Mouse (Mus musculus): ENCODE measurements around the gene Gtf2h4. TPM values are rescaled to one million over a fixed set of nuclear protein-coding genes. Genes with fewer than 3 reads are reported as not detected.

Gtf2h4 gene
- polyA plus RNA-seq, 1 experiment: 28.7 TPM

DNA sequence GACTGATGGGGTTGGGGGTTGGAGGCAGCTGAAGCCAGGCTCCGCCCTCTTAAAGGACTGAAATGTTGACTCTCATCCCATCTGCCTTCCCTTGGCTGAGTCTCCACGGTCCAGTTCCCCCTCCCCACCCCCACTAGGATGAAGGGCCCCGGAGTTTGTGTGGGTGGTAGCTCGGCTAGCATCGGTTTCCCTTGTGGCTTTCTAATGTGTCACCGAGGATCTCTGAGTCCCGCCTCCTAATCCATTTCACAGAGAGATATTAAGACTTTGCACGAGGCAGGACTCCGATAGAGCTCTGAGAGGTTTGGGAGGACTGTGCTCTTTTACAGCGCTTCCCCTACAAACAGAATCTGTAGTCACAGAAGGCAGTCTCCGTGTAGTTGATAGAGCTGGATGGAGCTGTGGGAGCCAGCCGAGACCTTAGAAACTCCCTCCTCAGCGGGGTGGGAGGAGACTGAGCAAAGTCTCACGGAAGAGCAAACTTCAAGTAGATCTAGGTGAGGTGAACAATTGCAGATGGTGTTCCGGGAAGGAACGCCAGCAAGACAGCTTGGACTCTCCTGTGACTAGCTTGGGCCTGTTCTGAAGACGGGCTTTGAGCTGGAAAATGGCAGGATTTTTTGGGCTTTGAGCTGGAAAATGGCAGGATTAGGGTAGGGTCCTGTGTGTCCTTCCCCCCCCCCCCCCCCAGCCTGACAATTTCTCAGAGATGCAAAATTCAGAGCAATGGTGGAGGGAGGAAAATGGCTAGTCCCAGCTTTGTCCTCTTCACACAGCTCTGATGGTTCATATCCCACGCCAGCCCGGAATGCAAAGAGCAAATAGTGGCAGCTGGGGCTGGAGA, 31.3 kb upstream of the Gtf2h4 start, which contains the start of gene Ddr1:
Gene Ddr1 (minus strand): TSS at position 1 of the 844 bp plus-strand sequence.
- Histone ChIP-seq H3K27ac (ENCODE audit: insufficient read depth, low read length) (peak within 1 kb of the TSS; percentile 80), H3K4me3 (ENCODE audit: insufficient read depth, low read length) (0 out of 2 replicates have a peak within 1 kb of the TSS, but pooled peaks have one; percentile 3), H3K4me1 (ENCODE audit: control insufficient read depth, insufficient read depth, low read length) (peaks cover 3% of the 10 kb centered on the region; the same call in 1 of the 2 replicates)
- TF ChIP-seq POLR2A (IDR thresholded peaks at IDR 0.05; ENCODE audit: low read depth, low read length) (peak; percentile 66; the same call in 1 of the 2 replicates), CTCF (IDR thresholded peaks at IDR 0.05; ENCODE audit: borderline replicate concordance, insufficient read depth, low read length) (no peak)

DNA sequence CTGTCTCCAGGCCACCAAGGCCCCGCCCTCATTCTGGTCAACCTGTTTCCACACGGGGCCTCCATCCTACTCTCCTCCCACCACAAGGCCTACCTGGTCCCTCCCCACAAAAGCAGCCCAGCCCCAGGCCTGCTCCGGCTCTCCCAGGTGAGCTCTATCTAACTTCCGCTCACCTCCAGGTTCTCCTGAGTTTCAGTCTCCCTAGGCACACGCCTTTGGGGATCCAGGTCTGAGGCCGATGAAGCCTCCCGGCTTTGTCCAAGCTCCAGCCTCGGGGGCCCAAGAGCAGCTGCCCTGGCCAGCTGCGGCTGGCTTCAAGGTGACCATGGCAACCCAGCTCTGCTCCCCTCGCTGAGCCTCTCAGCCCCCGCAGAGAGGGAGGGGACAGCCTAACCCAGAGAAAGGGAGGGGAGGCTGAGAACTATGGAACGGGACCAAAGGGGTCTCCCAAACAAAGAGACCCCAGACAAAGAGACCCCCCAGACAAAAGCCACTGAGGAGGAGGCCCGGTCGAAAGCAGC, 30.3 kb upstream of the Gtf2h4 start:
- H3K4me1 ChIP-seq (ENCODE audit: control insufficient read depth, insufficient read depth, low read length): peaks cover 3% of the 10 kb centered on the region; the same call in 1 of the 2 replicates
- peak overlapping the region; percentile 74 for H3K27ac ChIP-seq (ENCODE audit: insufficient read depth, low read length)
- H3K4me3 ChIP-seq (ENCODE audit: insufficient read depth, low read length): 0 out of 2 replicates have a peak overlapping the region, but pooled peaks have one; percentile 3
- no peak for TF ChIP-seq CTCF (IDR thresholded peaks at IDR 0.05; ENCODE audit: borderline replicate concordance, insufficient read depth, low read length)
- no peak for TF ChIP-seq POLR2A (IDR thresholded peaks at IDR 0.05; ENCODE audit: low read depth, low read length)

DNA sequence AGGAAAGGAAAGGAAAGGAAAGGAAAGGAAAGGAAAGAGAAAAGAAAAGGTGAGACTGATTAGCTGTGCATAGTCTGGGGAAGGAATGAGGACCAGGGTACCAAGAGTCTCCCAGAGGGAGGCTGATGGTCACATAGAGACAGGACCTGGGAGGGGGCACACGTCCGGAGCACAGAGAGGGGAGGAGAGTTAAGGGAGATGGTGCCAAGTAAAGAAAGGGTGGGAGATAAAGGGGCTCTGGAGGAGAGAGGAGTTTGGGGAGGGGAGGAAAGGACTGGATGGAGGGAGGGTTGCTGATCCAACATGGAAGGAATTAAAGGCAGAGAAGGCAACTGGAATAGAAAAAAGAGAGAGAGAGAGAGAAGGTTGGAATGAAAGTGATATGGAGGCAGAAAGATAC, 29.5 kb upstream of the Gtf2h4 start:
- TF ChIP-seq POLR2A (IDR thresholded peaks at IDR 0.05; ENCODE audit: low read depth, low read length): no peak
- no peak for TF ChIP-seq CTCF (IDR thresholded peaks at IDR 0.05; ENCODE audit: borderline replicate concordance, insufficient read depth, low read length)
- Histone ChIP-seq H3K4me1 (ENCODE audit: control insufficient read depth, insufficient read depth, low read length) (peaks cover 3% of the 10 kb centered on the region; the same call in 1 of the 2 replicates), H3K4me3 (ENCODE audit: insufficient read depth, low read length) (no peak overlapping the region), H3K27ac (ENCODE audit: insufficient read depth, low read length) (0 out of 2 replicates have a peak overlapping the region, but pooled peaks have one; percentile 88)

DNA sequence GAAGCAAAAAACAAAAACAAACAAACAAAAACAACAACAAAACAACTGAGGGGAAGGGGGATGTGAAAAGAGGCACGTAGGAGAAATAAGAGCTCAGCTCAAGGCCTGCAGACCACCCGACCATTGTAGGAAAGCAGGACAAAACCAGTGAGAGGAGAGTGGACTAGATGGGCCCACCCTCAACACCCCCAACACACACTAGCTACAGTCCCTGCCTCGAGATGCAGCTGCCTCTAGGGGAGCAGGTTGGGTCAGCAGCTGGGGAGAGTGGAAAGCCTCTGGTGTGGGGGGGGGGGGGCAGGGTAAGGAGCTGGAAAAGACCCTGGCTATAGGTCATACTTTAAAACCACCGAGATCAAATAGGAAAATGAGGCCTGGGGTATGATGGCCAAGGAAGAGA, 29.1 kb upstream of the Gtf2h4 start:
- H3K27ac ChIP-seq (ENCODE audit: insufficient read depth, low read length): peak overlapping the region; percentile 88
- H3K4me3 ChIP-seq (ENCODE audit: insufficient read depth, low read length): 0 out of 2 replicates have a peak overlapping the region, but pooled peaks have one; percentile 47
- no peak for TF ChIP-seq CTCF (IDR thresholded peaks at IDR 0.05; ENCODE audit: borderline replicate concordance, insufficient read depth, low read length)
- no peak for TF ChIP-seq POLR2A (IDR thresholded peaks at IDR 0.05; ENCODE audit: low read depth, low read length)
- peaks cover 3% of the 10 kb centered on the region; the same call in 1 of the 2 replicates for H3K4me1 ChIP-seq (ENCODE audit: control insufficient read depth, insufficient read depth, low read length)

DNA sequence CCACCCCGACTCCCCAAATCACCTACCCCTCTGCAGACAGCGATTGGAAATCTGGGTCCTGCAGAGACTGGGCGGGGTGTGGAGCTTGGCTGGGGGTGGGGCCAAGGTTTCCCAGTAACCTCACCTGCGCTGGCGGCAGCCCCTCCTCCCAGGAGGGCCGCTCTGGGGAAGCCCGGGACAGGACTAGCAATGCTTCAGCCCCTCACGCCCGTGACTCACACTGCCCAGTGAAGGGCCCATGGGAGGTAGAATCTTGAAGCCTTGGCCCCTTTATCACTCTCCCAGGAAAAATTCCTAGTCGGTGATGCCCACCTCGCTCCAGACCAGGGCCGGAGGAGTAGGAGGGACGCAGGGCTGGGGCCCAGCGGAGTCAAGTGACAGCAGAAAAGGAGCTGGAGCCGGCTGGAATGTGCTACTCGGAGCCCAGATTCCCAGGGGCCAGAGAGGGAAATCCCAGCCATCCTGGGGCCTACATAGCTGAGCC, 28.5 kb upstream of the Gtf2h4 start:
- Histone ChIP-seq H3K27ac (ENCODE audit: insufficient read depth, low read length) (peak overlapping the region; percentile 88), H3K4me1 (ENCODE audit: control insufficient read depth, insufficient read depth, low read length) (peaks cover 6% of the 10 kb centered on the region), H3K4me3 (ENCODE audit: insufficient read depth, low read length) (peak overlapping the region; percentile 47)
- TF ChIP-seq CTCF (IDR thresholded peaks at IDR 0.05; ENCODE audit: borderline replicate concordance, insufficient read depth, low read length): no peak
- peak; percentile 31; the same call in 1 of the 2 replicates for TF ChIP-seq POLR2A (IDR thresholded peaks at IDR 0.05; ENCODE audit: low read depth, low read length)

DNA sequence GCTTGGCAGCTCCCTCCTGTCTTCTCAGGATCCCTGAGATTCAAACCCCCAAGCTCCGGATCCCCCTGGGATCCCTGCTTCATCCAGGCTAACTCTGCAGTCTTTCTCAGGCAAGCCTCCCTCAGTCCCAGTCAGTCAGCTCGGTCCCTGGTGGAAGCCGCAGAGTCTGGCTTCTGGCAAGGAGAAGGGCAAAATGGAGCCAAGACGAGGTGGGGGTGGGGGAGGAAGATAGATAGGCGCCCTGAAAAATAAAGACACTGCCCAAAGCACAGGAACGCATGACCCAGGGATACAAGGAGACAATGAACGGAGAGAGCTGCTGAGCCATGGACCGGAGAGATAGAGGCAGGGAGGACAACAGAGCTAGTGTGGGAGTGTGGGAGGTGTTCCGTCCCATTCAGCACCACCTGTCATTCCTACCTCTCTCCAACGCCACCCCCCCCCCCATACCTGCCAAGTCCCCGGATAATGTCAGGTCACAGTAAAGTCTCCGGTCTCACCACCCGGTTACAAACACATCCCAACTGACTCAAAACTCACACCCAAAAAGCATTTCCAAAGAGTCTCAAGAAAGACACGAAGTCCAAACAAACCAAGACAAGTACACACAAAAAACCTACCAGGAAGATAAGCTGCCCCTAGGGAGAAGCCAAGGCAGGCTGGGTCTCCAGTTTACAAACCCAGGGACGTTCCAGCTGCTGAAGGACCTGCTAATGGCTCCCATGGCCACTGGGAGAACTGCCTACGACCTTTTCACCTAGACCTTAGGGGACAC, 27.9 kb upstream of the Gtf2h4 start:
- Histone ChIP-seq H3K4me1 (ENCODE audit: control insufficient read depth, insufficient read depth, low read length) (peaks cover 7% of the 10 kb centered on the region), H3K27ac (ENCODE audit: insufficient read depth, low read length) (peak overlapping the region; percentile 88), H3K4me3 (ENCODE audit: insufficient read depth, low read length) (peak overlapping the region; percentile 47)
- no peak for TF ChIP-seq CTCF (IDR thresholded peaks at IDR 0.05; ENCODE audit: borderline replicate concordance, insufficient read depth, low read length)
- peak; percentile 33 for TF ChIP-seq POLR2A (IDR thresholded peaks at IDR 0.05; ENCODE audit: low read depth, low read length)

DNA sequence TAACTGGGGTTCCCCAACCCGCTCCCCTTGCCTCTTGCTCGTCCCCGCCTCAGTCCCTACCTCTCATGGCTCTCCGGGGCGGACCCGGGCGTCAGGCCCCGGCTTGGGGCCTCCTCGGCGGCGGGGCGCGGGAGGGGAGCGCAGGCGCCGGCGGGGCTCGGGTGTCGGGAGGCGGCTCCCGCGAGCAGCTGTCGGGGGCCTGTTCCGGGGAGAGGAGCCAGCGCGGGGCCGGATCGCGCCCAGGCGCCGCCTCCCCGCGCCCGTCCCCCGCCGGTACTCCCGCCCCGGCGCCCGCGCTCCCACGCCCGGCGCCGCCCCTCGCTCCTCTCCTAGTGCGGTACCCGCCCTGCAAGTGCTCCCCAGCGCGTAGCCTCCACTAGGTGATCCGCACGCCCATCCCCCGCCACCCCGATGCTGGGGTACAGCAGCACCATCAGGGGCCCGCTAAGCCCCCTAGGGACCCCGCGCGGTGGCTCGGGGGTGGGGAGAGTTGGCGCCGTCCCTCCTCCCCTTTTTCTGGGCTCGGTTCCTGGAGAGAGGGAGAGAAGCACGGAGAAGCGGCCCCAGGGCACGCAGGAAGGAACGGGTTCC, 26.9 kb upstream of the Gtf2h4 start:
- peaks cover 7% of the 10 kb centered on the region for H3K4me1 ChIP-seq (ENCODE audit: control insufficient read depth, insufficient read depth, low read length)
- peak overlapping the region; percentile 92 for H3K27ac ChIP-seq (ENCODE audit: insufficient read depth, low read length)
- TF ChIP-seq CTCF (IDR thresholded peaks at IDR 0.05; ENCODE audit: borderline replicate concordance, insufficient read depth, low read length) (no peak), POLR2A (IDR thresholded peaks at IDR 0.05; ENCODE audit: low read depth, low read length) (peak; percentile 54)
- peak overlapping the region; percentile 54 for H3K4me3 ChIP-seq (ENCODE audit: insufficient read depth, low read length)

DNA sequence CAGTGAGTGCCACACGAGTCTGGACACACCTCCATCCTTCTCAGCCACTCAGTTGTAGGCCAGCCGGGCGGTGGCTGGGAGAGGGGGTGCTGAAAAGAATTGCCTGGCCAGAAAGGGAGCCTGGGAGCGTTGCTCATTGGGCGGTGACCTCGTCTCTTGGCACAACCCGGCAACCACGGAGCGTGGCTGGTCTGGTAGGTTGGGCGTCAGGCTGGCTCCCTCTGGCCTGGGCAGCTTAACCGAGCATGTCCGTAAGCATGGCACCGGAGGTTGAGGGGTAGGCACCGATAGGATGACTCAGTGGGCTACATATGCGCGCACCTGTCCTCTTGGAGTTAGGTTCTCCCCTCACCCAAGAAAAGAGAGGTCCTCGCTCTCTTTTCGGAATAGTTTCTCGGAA, 26.4 kb upstream of the Gtf2h4 start:
- Histone ChIP-seq H3K4me3 (ENCODE audit: insufficient read depth, low read length) (peak overlapping the region; percentile 54), H3K27ac (ENCODE audit: insufficient read depth, low read length) (peak overlapping the region; percentile 92), H3K4me1 (ENCODE audit: control insufficient read depth, insufficient read depth, low read length) (peaks cover 7% of the 10 kb centered on the region)
- peak; percentile 79 for TF ChIP-seq POLR2A (IDR thresholded peaks at IDR 0.05; ENCODE audit: low read depth, low read length)
- TF ChIP-seq CTCF (IDR thresholded peaks at IDR 0.05; ENCODE audit: borderline replicate concordance, insufficient read depth, low read length): no peak

DNA sequence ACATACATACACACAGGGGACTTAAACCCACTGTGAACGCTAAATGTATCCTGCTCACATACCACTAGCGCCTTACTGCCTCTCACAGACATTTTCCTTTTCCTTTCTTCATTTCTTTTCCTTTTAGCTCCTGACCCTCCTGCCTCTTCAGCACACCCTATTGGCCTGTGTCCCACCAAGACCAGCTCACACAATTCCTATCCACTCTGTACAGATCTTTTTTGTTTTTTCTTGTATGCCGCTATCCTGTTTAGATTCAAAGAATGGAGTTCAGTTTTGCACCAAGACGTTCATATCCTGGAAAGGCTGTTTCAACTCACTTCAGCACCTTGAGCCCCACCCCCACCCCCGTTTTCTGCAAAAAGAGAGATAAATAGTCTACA, 25.0 kb upstream of the Gtf2h4 start:
- Histone ChIP-seq H3K4me1 (ENCODE audit: control insufficient read depth, insufficient read depth, low read length) (peaks cover 7% of the 10 kb centered on the region), H3K27ac (ENCODE audit: insufficient read depth, low read length) (peak overlapping the region; percentile 79)
- TF ChIP-seq POLR2A (IDR thresholded peaks at IDR 0.05; ENCODE audit: low read depth, low read length) (no peak; the same call in 1 of the 2 replicates), CTCF (IDR thresholded peaks at IDR 0.05; ENCODE audit: borderline replicate concordance, insufficient read depth, low read length) (no peak)

More for the DNA sequence above, 25.0 kb upstream of the Gtf2h4 start:
- H3K4me3 ChIP-seq (ENCODE audit: insufficient read depth, low read length): no peak overlapping the region
